Mouse (Mus musculus) lung, postnatal 10 days (tissue): ENCODE measurements around the gene Itgb1.

Experiments
- DNase-seq: peaks from one replicate; pipeline ENCODE4 v3.0.0; 2021

The Itgb1 gene

DNA sequence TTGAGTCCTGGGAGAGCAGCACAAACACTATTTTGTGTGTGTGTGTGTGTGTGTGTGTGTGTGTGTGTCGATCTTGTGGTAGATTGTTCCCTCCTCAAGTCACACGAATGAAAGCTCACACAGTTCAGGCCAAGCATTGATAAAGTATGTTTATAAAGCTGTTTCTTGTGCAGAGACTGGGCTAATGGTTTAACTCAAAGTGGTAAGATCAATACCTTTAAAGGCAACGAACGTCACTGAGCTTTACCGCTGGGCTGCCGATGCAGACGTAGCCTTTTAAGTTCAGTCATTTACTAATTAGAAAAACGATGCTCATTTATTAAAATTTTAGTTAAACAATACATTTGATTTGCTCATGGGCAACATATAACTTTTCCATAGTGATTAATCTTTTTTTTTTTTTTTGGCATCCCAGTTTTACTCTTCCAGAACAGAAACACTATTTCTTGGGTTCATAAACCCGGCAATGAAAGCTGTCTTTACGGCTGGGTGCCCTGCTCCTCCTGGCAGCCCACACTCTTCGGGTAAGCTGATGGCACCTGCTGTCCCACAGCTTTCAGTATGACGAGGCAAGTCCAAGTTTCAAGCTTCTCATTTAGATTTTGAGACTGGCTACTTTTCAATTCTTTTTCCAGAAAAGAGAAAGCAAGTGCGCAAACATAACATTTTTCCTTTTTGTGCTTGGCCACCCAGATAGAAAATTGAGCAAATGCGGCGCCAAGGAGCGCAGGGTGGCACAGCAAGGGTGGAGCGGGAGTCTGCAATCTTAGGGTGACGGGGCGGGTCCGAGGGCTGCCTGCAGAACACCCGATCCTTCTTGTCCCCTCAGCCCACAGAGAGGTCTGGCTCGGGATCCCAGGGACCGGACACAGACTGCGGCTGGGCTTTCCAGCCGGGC lies 596 bp upstream of the Itgb1 start:
- no peak for DNase-seq

DNA sequence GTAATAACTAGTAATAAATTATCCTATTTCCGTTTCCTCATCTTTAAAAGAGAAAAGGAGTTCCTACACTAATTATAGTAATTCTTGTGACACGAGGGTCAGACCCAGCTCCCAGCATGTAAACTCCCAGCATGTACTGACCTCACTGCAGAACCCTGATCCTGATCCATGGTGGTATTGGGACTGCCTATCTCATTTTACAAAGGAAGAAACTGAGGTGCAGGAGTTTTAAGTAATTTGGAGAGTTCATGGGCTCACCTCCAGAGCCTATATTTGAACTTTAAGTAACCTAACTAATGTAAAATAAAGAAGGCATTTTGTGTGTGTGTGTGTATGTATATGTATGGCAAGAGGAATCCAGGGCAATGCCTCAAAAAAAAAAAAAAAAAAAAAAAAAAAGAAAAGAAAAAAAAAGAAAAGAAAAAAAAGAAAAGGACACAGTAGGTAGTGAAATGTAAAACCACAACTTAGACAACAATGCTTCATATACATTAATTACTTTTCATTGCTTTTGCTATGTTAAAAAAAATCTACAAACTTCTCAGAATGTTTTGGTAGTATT lies 1.1 kb downstream of the Itgb1 start:
- DNase-seq = no peak

GRCm38 (mm10) chr8:128688679-128689078 lies 3.2 kb downstream of the Itgb1 start:
- no peak for DNase-seq

GRCm38 (mm10) chr8:128690056-128690455 lies 4.6 kb downstream of the Itgb1 start:
- no peak for DNase-seq

GRCm38 (mm10) chr8:128696701-128697397 lies 11.4 kb downstream of the Itgb1 start:
- DNase-seq = no peak

DNA sequence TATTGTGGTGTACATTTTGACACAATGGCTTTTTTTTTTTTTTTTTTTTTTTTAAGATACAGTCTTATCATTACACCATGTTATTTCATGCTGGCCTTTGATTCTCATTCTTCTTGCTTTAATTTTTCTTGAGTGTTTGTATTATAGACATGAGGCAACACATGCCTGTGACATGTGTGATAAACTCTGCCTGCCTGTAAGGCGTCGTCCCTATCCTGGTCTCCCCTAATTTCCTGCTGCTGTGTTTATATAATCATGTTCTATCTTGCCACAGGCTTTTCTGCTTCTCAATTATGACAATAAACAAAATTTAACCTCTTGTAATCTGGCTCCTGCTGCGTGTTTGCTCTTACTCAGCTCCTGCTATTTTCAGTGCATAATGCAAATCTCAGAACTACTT lies 12.5 kb downstream of the Itgb1 start:
- DNase-seq = no peak

- DNase-seq = no peak
Observed at GRCm38 (mm10) chr8:128704376-128704775, 18.9 kb downstream of the Itgb1 start.

- DNase-seq = no peak
Observed at GRCm38 (mm10) chr8:128704836-128705235, 19.4 kb downstream of the Itgb1 start.

DNA sequence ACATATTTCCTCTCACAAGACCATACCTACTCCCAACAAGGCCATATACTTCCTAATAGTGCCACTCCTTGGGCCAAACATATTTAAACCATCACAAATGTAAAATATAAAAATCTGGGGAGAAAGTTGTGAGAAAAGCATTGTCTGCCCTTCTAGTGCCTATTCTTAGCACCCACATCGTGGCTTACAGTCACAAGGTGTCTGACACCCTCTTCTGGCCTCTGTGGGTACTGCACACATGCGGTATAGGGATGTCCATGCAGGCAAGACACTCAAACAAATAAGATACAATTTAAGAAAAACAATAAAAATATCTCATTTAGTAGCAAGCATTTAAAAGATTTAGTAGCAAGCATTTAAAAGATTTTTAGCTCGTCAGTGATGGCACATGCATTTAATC lies 23.8 kb downstream of the Itgb1 start:
- peak; percentile 91 for DNase-seq

- no peak for DNase-seq
Observed at GRCm38 (mm10) chr8:128716184-128716583, 30.7 kb downstream of the Itgb1 start.

GRCm38 (mm10) chr8:128724819-128725218 lies 39.4 kb downstream of the Itgb1 start:
- peak; percentile 62 for DNase-seq

- no peak for DNase-seq
Observed at GRCm38 (mm10) chr8:128727213-128727612, 41.8 kb downstream of the Itgb1 start.

- no peak for DNase-seq
Observed at GRCm38 (mm10) chr8:128732254-128732653, 46.8 kb downstream of the Itgb1 start.

- no peak for DNase-seq
Observed at GRCm38 (mm10) chr8:128734118-128734517, 48.7 kb downstream of the Itgb1 start.

DNA sequence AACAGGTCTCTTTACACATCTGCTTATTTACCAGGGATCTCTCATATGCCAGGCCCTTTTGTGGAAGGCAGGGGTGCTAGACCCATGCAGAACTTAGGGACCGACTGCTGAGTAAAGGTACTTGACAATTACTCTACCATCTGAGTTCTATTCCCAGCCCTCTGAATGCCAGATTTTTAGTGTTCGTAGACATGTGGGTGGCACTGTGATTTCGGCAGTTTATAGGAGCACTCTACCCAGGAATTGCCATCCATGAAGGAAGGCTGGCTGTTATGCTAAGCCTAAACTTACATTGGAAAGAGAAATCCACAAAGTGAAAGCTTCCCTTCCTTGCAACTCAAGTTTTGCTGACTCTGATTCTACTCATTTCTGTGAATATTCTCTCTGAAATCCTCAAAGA lies 50.2 kb downstream of the Itgb1 start:
- no peak for DNase-seq
